Mouse (Mus musculus): ENCODE measurements around the gene Nkx1-1.

The Nkx1-1 gene

DNA sequence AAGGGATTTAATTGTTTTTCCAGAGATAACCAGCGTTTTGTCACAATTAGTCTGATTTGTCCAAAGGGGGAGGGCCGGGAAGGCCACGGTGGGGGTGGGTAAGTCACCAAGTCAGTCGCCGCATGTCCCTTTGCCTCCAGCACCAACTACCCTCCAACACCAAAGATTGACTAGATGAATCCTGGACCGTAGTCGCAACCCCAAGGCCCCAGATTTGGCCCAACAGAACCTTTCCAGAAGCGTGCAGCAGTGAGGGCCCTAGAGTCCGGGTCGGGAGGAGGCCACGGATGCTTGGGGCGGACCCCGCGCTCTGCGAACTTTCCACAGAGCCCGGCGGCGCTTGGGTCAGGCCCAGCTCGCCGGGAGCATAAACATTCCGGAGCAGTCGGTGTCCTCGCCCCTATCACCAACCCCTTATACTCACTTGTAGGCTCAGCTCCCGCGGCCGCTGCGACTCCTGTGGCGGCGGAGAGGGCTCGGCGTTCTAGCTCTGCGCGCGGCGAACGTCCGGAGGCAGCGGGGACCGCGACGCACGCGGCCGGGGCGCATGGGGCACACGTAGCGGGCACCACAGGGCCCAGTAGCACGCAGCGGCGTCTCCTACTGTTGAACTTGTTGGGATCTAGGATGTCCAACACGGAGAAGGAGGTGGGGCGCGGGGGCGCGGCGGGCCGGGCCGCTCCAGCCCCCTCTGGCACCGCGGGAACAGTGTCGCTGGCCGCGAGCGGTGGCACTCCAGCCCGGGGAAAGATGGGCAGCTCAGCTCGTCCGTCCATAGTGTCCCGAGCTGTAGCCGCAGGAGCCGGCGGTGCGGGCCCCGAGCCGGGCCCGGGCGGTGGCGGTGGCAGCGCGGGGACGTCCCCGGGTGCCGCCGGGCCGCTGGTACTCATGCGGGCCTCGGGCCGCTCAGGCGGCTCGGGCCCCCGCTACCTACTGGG lies at the start of gene Nkx1-1:
Gene Nkx1-1, minus strand, starts transcription at position 776 of the 938 bp plus-strand sequence.
- no peak for DNase-seq

DNA sequence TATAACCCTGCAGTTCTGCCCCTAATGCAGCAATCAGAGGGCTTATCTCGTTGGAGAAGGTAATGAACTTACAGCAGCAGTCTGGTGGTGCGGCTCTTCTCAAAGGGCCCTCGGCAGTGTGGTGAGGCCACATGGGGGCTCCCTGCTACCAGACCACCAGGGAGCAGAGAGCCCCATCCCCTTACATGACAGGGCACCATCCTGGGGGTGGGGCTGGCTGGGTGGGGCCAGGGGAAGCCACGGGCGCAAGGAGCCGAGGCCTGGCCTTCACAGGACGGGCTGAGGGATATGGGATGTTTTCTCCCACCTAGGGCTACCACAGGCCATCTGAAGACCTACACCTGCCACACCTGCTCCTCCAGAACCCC lies 47.5 kb upstream of the Nkx1-1 start:
- no peak for DNase-seq

DNA sequence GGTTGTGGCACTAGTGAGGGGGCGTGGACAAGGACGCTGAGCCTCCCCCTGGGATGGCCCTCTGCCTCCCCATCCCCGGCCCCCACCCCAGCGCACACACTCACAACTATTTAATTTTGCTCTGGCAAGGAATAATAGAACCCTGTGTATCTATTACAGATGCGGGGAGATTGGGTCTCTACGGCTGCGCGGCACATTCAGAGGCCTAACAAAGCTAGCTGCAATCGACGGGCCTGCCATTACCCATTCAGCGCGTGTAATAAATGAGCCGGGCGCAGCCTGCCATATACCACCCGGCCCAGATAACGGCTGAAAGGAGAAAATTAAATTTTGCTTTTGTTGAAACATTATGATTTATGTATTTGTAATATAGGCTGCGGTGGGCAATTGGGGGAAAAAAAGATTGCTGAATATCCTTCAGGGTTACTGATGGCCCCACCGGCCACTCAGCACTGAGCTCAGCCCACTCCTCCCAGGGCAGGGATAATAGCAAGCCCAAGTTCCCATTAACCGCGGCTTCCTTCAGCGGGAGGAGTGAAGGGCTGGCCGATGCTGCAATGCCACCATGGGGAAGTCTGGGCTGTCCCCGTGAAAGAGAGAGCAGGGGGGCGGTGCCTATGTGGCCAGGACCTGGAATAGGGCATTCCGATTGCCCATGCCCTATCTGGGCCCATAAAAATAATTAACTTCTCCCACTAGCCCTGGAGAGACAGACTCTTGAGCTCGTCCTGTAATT lies 47.0 kb upstream of the Nkx1-1 start:
- DNase-seq = no peak

DNA sequence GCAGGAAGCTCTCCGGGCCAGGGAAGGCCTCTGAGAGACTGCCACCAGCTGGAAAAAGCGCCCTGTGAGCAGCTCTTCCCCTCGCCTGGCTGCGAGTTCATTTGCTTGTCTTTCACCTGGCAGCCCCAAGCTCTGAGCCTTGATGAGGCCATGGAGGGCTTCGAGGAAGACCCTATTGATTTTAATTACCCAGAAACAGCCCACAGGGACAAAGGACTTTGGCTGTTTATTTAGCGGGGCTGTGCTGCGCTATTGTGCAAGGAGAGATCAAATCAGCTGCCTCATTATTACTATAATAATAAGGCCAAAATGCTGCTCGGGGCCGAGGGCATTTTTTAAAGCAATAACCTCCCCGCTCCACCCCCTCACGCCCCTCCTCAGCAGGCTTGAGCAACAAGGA lies 31.7 kb upstream of the Nkx1-1 start:
- DNase-seq = no peak

DNA sequence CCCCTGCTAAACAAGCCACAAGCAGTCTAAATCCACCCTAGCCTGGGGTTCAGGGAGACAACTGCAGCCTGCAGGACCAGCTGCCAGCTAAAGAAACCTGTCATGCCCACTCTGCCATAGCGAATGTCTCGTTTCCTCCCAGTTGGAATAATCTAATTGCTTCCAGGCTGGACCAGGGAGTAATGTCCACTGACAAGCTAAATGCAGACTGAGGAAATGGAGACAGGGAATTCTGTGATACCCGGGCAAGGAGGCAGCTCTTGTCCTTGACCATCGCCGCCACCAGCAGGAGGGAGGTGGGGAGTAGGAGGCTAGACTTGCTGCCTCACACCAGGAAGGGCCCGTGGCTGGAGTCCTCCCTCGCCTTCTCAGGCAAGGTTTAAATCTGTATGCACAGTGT lies 30.6 kb upstream of the Nkx1-1 start:
- no peak for DNase-seq

DNA sequence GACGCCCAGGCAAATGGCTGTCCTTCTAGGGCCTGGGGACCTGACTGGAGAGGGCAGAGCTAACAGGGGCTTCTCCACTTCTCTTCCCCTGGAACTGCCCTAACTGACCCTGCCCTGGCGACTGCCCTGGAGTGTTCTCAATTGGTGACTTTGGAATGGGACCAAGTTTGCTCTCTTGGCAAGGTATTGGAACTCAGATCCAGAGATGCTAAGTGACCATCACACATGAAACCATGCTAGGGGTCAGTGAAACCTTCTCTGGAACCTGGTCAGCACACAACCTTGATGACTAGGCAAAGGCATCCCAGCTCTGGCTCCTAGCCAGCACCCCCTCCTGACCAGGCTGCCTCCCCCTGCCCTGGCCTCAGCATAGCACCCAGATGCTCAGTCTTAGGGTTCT lies 25.3 kb upstream of the Nkx1-1 start:
- DNase-seq = no peak

DNA sequence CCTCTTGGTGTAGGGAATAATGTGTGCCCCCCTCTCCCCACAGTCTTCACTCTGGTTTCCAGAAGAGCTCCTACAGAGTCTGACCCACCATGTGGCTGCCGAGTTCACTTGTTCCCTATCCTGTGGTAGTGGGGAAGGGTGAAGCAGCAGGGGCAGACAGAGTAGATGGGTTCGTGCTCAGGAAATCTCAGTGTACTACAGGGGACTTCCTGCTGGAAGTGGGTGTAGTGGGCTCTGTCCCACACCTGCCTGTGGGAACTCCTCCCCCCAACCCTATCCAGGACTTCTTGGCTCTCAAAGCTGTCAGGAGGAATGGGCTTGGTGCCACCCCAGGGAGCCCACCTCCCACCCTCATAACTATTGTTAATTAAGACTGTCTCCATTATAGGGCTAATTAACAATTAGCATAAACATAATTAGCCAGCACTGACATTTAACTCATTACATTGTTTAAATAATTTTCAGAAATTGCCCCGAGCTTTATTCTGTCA lies 24.4 kb upstream of the Nkx1-1 start:
- no peak for DNase-seq

DNA sequence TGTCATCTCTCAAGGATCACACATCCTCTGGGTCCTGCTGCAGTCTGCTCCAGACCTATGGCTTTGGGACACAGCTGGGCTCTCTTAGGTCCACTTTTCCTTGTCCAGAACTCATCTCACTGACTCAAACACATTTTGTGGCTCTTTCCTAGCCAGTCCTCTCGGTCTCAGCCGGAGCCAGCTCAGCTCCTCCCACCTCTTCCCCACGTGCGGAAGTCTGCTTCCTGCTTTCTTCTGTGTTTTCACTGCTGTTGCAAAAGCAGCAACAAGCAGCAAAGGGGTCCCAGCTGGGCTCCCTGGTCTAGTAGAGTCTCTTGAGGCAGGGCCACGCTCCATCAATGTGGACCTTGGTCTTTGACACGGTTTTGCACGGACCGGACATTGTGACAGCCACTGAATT lies 22.0 kb upstream of the Nkx1-1 start:
- DNase-seq = no peak

DNA sequence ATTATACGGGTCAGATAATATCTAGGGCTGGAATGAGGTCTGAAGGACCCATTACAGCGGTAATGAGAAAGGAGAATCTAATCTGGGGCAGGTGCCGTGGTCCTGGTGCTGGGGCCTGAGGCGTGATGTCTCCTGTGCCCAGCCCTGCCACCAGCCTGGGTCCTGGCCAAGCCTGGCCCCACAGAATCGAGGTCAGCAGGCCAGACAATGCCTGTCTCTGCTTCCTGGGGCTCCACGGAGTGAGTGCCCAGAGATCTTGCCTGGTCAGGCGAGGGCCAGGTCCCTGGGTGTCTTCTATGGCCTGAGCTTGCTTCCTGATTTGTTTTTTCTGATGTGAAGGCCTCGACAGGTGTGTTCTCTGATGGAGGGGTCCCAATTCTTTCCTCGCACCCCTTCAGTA lies 10.0 kb upstream of the Nkx1-1 start:
- DNase-seq = no peak

DNA sequence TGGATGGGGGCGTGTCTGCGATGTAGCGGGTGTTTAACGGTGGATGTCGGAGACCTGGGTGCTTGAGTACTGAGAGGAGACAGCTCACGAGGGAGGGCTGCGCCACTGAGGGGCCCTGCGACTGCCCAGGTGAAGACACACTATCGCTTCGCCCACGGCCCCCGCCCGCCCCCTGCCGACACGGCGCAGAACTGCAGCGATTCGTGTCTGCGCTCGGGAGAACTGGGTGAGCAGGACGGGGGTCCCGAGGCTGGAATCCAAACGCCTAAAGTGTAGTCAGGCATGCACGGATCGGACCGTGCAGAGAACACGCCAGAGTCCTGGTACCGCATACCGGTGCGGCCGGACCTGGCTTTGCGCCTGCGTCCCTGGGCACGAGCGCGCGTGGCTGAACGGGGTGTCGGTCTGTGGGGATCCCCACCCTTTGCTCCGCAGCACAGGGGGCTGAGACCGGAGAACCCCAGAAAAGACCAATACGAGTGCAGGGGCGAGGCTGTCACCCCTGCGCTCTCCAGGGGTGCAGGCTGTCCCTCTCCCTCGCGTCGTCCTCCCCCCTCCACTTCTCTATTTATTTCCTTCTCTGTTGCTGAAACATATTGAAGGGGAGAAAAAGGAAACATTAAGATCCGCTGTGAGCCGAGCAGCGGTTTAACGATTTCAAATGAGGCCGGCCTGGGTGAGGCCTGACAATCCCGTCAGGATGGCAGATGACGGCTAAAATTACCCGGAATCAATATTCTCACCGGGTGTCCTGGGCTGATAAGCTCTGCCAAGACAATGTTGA lies 9.3 kb upstream of the Nkx1-1 start:
- DNase-seq = peak; percentile 24 to 57

DNA sequence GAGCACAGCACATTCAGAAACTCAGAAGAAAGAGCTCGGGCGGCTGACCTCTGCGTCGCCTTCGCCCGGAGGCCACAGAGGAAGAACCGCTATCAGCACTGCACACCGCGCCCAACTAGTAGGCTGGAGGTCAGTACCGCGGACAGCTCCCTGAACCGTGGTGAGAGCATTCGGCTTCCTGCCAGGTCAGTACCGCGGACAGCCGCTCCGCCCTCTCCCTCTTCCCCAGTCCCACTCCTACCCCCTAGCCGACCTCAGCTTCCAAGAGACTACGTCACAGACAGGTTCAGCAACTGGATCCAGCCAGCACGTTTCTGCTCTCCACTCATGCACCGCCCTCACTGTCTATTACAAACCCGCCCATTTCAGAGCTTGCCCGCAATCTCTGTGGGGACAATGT lies 4.4 kb upstream of the Nkx1-1 start:
- peak; percentile 43 to 72 for DNase-seq

DNA sequence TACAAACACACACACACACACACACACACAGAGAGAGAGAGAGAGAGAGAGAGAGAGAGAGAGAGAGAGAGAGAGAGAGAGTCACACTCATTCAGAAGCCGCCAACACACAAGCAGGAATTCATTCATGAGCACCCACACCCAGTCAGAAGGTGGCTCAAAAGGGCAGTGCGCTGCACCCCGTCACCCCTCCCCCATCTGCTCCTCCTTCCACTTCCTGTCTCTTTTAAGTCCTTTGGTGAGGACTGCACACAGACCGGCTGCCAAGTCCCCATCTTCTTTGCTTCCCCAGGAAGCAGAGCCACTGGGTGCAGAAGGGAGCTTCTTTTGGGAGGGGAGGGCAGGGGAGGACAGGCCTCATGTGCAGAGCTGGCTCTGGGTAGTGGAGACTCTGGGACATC lies 2.2 kb upstream of the Nkx1-1 start:
- no peak for DNase-seq

DNA sequence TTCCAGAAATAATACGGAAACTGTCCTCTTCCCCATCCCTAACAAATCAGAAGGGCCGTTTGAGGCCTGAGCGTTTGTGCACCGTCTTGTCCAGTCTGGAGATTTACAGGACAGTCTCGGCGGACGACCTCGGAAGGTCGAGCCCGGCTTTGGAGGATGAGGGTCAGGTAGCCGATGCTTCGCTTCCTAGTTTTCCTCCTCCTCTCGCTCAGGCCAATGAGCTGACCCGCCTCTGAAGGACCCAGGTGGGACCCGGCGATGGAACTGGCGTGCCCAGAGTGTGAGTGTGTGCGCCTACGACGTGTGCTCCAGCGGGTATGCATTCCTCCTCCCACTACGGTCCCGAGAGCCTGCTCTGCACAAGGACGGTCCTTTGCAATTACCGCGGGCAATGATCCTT lies 1.4 kb upstream of the Nkx1-1 start:
- no peak for DNase-seq

DNA sequence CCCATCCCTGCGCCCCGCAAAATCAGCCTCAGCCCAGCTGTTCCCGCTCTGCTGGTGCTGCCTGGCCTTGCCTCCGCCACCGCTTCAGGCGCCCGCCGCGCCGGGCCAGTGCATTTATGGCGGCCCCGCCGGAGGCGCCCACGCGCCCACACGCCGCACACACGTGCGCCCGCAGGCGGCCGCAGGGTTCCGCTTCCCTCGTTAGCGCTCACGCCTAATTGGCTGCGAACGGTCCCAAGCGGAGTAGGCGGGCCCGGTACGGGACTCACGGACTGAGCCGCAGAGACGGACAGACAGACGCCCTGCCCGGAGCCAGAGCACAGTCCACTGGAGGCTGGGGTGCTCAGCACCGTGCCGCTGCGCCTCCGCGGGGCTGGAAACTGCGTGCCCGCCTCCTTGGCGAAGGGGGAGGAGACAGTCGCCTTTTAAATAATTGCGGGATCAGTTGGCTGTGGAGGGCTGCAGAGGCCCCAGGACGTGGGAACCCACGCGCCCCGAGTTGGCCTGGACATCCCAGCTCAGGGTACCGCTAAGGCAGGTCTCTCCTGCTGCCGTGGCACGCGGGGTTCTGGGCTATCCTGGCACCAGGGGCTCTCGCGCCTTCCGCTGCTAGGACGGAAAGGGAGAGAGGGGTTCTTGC lies 485 bp upstream of the Nkx1-1 start:
- no peak for DNase-seq

DNA sequence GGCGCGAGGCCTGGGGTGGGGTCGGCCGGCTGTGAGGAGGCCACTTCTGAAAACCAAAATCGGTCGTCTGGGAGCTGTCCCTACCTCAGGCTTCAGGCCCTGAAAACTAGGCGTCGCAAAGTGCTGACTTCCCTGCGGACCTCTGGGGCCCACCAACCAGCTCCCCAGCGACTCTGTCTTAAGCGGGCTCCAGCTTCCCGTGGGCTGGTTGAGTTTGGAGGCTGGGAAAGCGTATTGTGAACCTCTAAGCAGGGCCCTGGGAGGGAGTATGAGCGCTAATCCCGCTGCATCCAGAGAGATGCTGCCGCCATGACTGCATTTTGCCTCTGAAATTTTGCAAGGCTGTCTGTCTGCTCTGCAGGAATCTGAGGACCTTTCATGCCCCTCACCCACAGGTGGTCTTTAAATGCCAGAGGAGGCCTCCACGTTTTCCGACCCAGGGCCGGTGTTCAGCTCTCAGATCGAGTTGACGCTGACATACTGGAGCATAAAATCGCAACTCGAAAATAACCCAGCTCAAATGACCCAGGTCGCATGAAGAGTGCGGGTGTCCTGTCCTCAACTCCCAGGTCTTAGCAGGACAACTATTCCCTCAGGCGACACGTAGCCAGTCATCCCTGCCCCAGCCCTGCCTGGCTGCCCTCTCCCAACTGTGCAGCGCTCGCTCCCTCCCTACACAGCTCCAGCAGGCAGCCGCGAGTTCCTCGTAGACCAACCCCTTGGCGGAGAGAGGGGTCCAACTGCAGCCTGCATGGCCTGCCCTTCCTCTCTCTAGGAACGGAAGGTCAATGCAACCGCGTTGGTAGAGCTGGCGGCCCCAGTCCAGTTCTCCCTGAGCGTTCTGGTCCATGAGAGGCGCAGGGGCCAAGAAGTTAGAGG lies 1.5 kb downstream of the Nkx1-1 start:
- DNase-seq = no peak

DNA sequence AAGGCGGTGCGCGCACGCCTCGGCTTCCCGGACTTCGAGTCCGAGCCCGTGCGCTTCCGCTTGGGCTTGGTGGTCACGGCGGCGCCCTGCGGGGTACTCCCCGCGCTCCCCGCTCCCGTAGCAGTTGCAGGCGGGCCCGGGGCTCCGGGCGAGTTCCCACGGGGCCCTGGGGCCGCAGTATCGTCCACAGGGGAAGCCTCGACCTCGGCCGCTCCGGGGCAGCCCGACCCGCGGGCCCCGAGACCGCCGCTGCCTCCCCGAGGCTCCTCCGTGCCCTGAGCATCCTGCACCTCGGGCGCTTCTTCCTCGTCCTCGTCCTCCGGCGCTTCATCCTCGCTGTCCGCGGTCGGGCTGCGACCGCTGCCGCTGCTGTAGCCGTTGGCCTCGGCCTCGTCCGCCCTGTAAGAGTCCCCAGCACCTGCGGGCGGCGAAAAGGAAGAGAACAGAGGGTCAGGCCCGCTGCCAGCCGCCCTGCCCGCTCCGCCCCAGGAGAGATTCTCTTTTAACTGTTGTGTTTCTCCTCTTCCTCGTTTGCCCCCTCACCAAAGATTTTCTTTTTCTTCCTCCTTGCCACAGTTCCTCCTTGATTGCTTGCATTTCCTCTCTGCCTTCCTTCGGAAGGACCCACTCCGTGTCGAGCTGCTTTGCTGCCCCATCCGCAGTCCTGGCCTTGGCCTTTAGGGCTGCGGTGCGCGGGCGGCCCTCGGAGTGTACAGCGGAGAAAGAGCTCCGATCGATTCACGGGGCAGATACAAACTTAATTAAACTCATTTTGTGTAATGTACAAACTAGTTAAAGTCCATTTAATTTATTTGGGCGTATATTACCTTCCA lies 2.4 kb downstream of the Nkx1-1 start:
- DNase-seq = no peak

DNA sequence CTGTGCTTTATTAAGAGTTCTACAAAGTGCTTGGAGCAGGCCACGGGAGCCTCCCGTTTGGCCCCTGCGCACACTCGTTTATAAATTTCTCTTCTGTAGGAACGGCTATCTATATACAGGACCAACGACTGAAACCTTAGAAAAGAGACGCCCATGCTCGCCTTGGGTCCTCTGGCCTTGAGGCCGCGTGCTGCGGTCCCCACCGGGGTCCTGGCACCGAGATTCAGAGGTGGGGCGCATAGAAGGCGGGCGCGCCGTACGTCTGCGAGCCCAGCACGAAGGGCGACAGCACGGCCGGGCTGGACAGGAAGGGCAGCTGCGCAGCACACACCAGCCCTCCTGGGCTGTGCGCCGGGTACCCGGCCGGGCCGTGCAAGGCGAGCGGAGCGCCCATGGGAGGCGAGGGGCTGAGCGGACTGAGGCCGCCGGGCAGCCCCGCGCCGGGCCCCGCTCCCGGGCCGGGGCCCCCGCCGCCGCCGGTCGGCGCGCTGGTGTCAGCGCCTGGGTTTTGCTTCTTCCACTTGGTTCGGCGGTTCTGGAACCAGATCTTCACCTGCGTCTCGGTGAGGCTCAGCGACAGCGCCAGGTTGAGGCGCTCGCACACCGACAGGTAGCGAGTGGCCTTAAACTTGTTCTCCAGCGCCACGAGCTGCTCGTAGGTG lies 3.1 kb downstream of the Nkx1-1 start:
- no peak for DNase-seq

DNA sequence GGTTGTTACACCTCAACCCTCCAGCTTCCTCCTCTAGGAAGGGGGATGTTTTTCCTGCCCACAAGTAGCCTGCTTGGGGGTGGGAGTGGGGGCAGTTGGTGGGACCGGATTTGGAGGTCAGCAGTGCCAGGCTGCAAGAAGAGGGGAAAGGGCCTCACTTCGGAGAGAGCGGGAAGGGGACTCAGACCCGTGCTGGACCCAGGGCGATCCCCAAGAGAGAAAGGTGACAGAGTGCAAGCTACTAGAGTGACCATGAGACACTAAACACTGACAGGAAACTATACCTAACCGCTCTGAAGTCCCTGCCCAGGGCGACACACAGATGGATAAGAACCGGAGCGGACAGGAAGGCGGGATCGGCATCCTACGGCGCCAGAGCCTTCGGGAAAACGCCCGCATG lies 3.7 kb downstream of the Nkx1-1 start:
- DNase-seq = no peak

DNA sequence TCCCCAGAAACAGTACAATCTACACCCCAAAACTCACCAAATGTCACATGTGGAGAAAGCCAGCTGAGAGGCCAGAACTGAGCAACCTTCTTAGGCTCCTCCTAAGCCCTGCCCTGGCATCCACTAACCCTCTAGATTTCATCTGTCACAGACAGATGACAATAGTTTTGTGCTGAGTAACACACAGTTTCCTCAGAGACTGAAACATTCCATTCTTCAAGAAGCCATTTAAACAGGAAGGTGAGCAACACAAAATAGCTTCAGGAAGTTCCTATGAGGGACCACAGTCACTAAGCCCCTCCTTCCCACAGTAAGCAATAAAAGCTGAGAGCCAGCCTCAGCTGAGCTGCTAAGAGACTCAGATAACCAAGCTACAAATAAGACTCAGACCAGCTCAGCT lies 6.3 kb downstream of the Nkx1-1 start:
- DNase-seq = no peak

DNA sequence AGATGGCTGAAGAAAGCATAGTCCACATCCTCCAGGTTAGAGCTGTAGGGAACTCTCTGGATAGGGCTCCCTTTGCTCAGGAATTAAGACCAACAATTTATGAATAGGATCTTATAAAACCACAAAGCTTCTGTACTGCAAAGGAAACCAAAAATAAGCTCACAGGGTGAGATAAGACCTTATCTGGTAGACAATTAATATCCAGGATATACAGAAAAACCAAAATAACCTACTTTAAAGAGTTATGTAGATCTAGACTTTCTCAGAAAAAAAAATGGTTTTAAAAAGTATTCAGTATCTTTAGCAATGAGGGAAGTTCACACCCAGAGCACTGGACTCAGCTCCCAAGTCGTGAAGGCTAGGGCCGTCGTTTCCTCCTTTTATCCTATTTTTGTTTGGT lies 13.5 kb downstream of the Nkx1-1 start:
- no peak for DNase-seq

Measured in spleen, adult 18-20 months (tissue).